Mouse (Mus musculus): ENCODE data around the gene Bbs2.

Gene Bbs2

GRCm38 (mm10) chr8:94098081-94098974 lies at the start of gene Bbs2:
Bbs2 (minus strand) TSS chr8:94098928.
- TF ChIP-seq GATA4 (IDR thresholded peaks at IDR 0.05; ENCODE audit: insufficient replicate concordance, low read length), result peak; percentile 31; the same call in 1 of the 2 replicates

GRCm38 (mm10) chr8:94148236-94148635 lies 49.5 kb upstream of the Bbs2 start:
- TF ChIP-seq GATA4 (IDR thresholded peaks at IDR 0.05; ENCODE audit: insufficient replicate concordance, low read length), result no peak

GRCm38 (mm10) chr8:94140266-94140795 lies 41.6 kb upstream of the Bbs2 start:
- TF ChIP-seq GATA4 (IDR thresholded peaks at IDR 0.05; ENCODE audit: insufficient replicate concordance, low read length), result no peak

- no peak for TF ChIP-seq GATA4 (IDR thresholded peaks at IDR 0.05; ENCODE audit: insufficient replicate concordance, low read length)
Measured at GRCm38 (mm10) chr8:94136933-94137332, 38.2 kb upstream of the Bbs2 start, which contains the start of gene Mt4. Mt4 (plus strand) TSS chr8:94137197.

- TF ChIP-seq GATA4 (IDR thresholded peaks at IDR 0.05; ENCODE audit: insufficient replicate concordance, low read length), result no peak
Measured at GRCm38 (mm10) chr8:94136192-94136591, 37.5 kb upstream of the Bbs2 start.

- no peak for TF ChIP-seq GATA4 (IDR thresholded peaks at IDR 0.05; ENCODE audit: insufficient replicate concordance, low read length)
Measured at GRCm38 (mm10) chr8:94135556-94135955, 36.8 kb upstream of the Bbs2 start.

- TF ChIP-seq GATA4 (IDR thresholded peaks at IDR 0.05; ENCODE audit: insufficient replicate concordance, low read length), result no peak
Measured at GRCm38 (mm10) chr8:94132096-94132495, 33.4 kb upstream of the Bbs2 start.

GRCm38 (mm10) chr8:94130126-94130525 lies 31.4 kb upstream of the Bbs2 start:
- no peak for TF ChIP-seq GATA4 (IDR thresholded peaks at IDR 0.05; ENCODE audit: insufficient replicate concordance, low read length)

GRCm38 (mm10) chr8:94129133-94129789 lies 30.5 kb upstream of the Bbs2 start:
- TF ChIP-seq GATA4 (IDR thresholded peaks at IDR 0.05; ENCODE audit: insufficient replicate concordance, low read length), result no peak

- no peak for TF ChIP-seq GATA4 (IDR thresholded peaks at IDR 0.05; ENCODE audit: insufficient replicate concordance, low read length)
Measured at GRCm38 (mm10) chr8:94127711-94128110, 29.0 kb upstream of the Bbs2 start.

- no peak for TF ChIP-seq GATA4 (IDR thresholded peaks at IDR 0.05; ENCODE audit: insufficient replicate concordance, low read length)
Measured at GRCm38 (mm10) chr8:94122711-94123468, 24.2 kb upstream of the Bbs2 start.

- no peak for TF ChIP-seq GATA4 (IDR thresholded peaks at IDR 0.05; ENCODE audit: insufficient replicate concordance, low read length)
Measured at GRCm38 (mm10) chr8:94121625-94122024, 22.9 kb upstream of the Bbs2 start.

- TF ChIP-seq GATA4 (IDR thresholded peaks at IDR 0.05; ENCODE audit: insufficient replicate concordance, low read length), result no peak
Measured at GRCm38 (mm10) chr8:94118776-94119430, 20.2 kb upstream of the Bbs2 start.

GRCm38 (mm10) chr8:94113972-94114371 lies 15.2 kb upstream of the Bbs2 start:
- no peak for TF ChIP-seq GATA4 (IDR thresholded peaks at IDR 0.05; ENCODE audit: insufficient replicate concordance, low read length)

GRCm38 (mm10) chr8:94113435-94113834 lies 14.7 kb upstream of the Bbs2 start:
- TF ChIP-seq GATA4 (IDR thresholded peaks at IDR 0.05; ENCODE audit: insufficient replicate concordance, low read length), result no peak

Measured in liver, adult (tissue).